Mouse (Mus musculus) stomach, postnatal 0 days (tissue): ENCODE measurements around the gene Crybb2.

Source experiments
- CTCF ChIP-seq: IDR thresholded peaks from 2 replicates; pipeline ENCODE4 v1.5.1; 2016; ENCODE audit warnings: antibody characterized with exemption, low read depth, mild to moderate bottlenecking, moderate library complexity
- EP300 ChIP-seq: optimal IDR thresholded peaks from 2 replicates; pipeline ENCODE3; 2016; ENCODE audit warnings: antibody characterized with exemption

DNA sequence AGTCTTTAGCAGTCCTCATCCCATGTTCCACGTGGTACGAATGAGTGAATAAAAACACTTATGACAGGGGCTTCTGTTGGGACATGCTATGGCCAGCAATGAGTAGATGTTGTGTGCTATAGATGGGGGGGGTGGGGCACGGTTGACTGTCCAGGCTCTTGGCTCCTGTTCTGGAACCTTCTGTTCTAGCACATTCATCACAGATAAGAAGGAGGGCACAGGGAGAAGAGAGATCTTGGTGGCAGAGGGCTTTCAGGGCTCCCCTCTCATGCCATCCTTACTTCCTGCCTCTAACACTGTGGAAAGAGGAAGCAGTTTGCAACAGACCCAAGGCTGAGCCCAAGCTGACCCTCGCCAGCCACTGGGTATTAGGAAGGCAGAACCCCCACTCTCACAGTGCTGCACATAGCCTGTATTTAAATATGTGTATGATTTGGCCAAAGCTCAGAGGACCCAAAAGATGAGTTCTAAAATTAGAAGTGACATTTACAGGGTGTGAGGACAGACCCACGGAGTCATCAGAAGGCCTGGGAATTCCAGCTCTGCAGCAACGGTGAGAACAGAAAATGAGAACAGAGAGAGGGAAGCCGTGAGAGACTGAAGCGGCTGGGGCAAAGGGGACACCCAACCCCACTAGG lies 60.6 kb downstream of the Crybb2 start:
- no peak for TF ChIP-seq CTCF
- no peak for TF ChIP-seq EP300
